Mouse (Mus musculus) midbrain, embryonic 16.5 days (tissue): ENCODE measurements around the gene Vmn1r103. TPM values are rescaled to one million over a fixed set of nuclear protein-coding genes. Genes with fewer than 3 reads are reported as not detected.
"Not testable (repeated sequence)": the region's sequence is repeated elsewhere in the genome, so short reads cannot be mapped to it uniquely, and the experiment has no call there.

Source experiments
- ATAC-seq: fragments of 200-750 bp; cut with Nextera tagmentation; 2 replicates; pipeline ENCODE4 v1.8.0; 2017; ENCODE audit warnings: moderate TSS enrichment
- H3K27ac ChIP-seq: fragments of 300-500 bp; sonication (generic); 2 replicates; pipeline ENCODE4 v1.5.1; 2014; ENCODE audit warnings: mild to moderate bottlenecking, low read length, mixed read lengths
- H3K27me3 ChIP-seq: fragments of 300-500 bp; sonication (generic); 2 replicates; pipeline ENCODE4 v1.6.1; 2014; ENCODE audit warnings: low read depth, low read length, mixed read lengths; ENCODE audit not compliant: control insufficient read depth, insufficient read depth
- H3K36me3 ChIP-seq: fragments of 300-500 bp; sonication (generic); 2 replicates; pipeline ENCODE4 v1.6.1; 2014; ENCODE audit warnings: mild to moderate bottlenecking, low read length, moderate library complexity, mixed read lengths; ENCODE audit not compliant: control insufficient read depth, insufficient read depth
- H3K4me1 ChIP-seq: fragments of 300-500 bp; sonication (generic); 2 replicates; pipeline ENCODE4 v1.6.1; 2014; ENCODE audit warnings: mild to moderate bottlenecking, low read length, mixed read lengths; ENCODE audit not compliant: control insufficient read depth, insufficient read depth
- H3K4me2 ChIP-seq: fragments of 300-500 bp; sonication (generic); 2 replicates; pipeline ENCODE4 v1.6.1; 2014; ENCODE audit warnings: mild to moderate bottlenecking, low read length, mixed read lengths
- H3K4me3 ChIP-seq: fragments of 300-500 bp; sonication (generic); 2 replicates; pipeline ENCODE4 v1.5.1; 2014; ENCODE audit warnings: low read depth, mild to moderate bottlenecking, low read length, moderate library complexity, mixed read lengths
- H3K9ac ChIP-seq: fragments of 300-500 bp; sonication (generic); 2 replicates; pipeline ENCODE4 v1.6.1; 2014; ENCODE audit warnings: low read depth, low read length, mixed read lengths
- H3K9me3 ChIP-seq: fragments of 300-500 bp; sonication (generic); replicated peaks from 2 replicates; pipeline ENCODE4 v1.6.1; 2014; ENCODE audit warnings: mild to moderate bottlenecking, low read length, mixed read lengths; ENCODE audit not compliant: control insufficient read depth, poor library complexity, severe bottlenecking
- WGBS: fragments of 180-500 bp; shearing (Covaris S2); extraction: QIAGEN DNeasy Blood & Tissue Kit; methylation state at CpG from one replicate; pipeline ENCODE4 v1.1.7; 2014; 5-methylcytosine and 5-hydroxymethylcytosine counted together
- polyA plus RNA-seq: library from polyadenylated mRNA; unstranded; fragments of >200 nt; fragmentation: Nextera tagmentation; extraction: Ambion mirVana; gene quantifications from 2 replicates; pipeline ENCODE4 v1.2.1, GENCODE M21; 2015

Gene Vmn1r103
- polyA plus RNA-seq = not detected in 2 replicates

- not testable (repeated sequence) for H3K9me3 ChIP-seq, H3K27me3 ChIP-seq, ATAC-seq, H3K36me3 ChIP-seq, H3K4me2 ChIP-seq, H3K4me1 ChIP-seq, H3K9ac ChIP-seq, H3K4me3 ChIP-seq, H3K27ac ChIP-seq
- no CpG with 5 or more reads among the region's 3 CpGs for WGBS
Measured at GRCm38 (mm10) chr7:20510434-20510833, at the start of gene Vmn1r103. Gene Vmn1r103, minus strand, starts transcription at chr7:20510534.

- ATAC-seq = not testable (repeated sequence)
Measured at GRCm38 (mm10) chr7:20545657-20546056, 35.3 kb upstream of the Vmn1r103 start, which contains the start of gene Gm5726. Gene Gm5726, minus strand, starts transcription at chr7:20545757.

GRCm38 (mm10) chr7:20533537-20533936 lies 23.2 kb upstream of the Vmn1r103 start, which contains the start of gene Vmn1r104:
Gene Vmn1r104, plus strand, starts transcription at chr7:20533837.
- not testable (repeated sequence) for H3K9ac ChIP-seq, H3K4me1 ChIP-seq, H3K4me3 ChIP-seq, H3K27me3 ChIP-seq, H3K9me3 ChIP-seq, H3K36me3 ChIP-seq, H3K27ac ChIP-seq, ATAC-seq, H3K4me2 ChIP-seq
- no CpG with 5 or more reads among the region's 3 CpGs for WGBS

More at GRCm38 (mm10) chr7:20545657-20546056, 35.3 kb upstream of the Vmn1r103 start, which contains the start of gene Gm5726:
- not testable (repeated sequence) for H3K9me3 ChIP-seq, H3K4me1 ChIP-seq, H3K4me3 ChIP-seq, H3K4me2 ChIP-seq, H3K9ac ChIP-seq, H3K36me3 ChIP-seq, H3K27ac ChIP-seq, H3K27me3 ChIP-seq
- WGBS = no CpG with 5 or more reads among the region's 1 CpGs

GRCm38 (mm10) chr7:20474825-20475224 lies 35.5 kb downstream of the Vmn1r103 start, which contains the start of gene Gm10670:
Gene Gm10670, minus strand, starts transcription at chr7:20474925.
- not testable (repeated sequence) for H3K27me3 ChIP-seq, H3K4me2 ChIP-seq, H3K27ac ChIP-seq, ATAC-seq, H3K36me3 ChIP-seq, H3K9me3 ChIP-seq, H3K9ac ChIP-seq, H3K4me3 ChIP-seq, H3K4me1 ChIP-seq
- no CpG with 5 or more reads among the region's 5 CpGs for WGBS

Other genes starting within 250 kb of the Vmn1r103 start
- not detected in 2 replicates for gene Gm5890, start 247.7 kb downstream of the Vmn1r103 start, polyA plus RNA-seq
- gene Gm4133, start 176.5 kb downstream of the Vmn1r103 start, polyA plus RNA-seq = not detected in 2 replicates
- not detected in 2 replicates for gene Gm5728, start 135.1 kb downstream of the Vmn1r103 start, polyA plus RNA-seq
- gene Vmn1r100, start 92.6 kb downstream of the Vmn1r103 start, polyA plus RNA-seq = not detected in 2 replicates
- not detected in 2 replicates for gene Vmn1r101, start 67.9 kb downstream of the Vmn1r103 start, polyA plus RNA-seq
- not detected in 2 replicates for gene Gm10670, start 35.6 kb downstream of the Vmn1r103 start, polyA plus RNA-seq
- not detected in 2 replicates for gene Vmn1r104, start 23.3 kb upstream of the Vmn1r103 start, polyA plus RNA-seq
- gene Gm5726, start 35.2 kb upstream of the Vmn1r103 start, polyA plus RNA-seq = not detected in 2 replicates
- not detected in 2 replicates for gene Gm4141, start 65.7 kb upstream of the Vmn1r103 start, polyA plus RNA-seq
- not detected in 2 replicates for gene Gm4513, start 88.5 kb upstream of the Vmn1r103 start, polyA plus RNA-seq
- not detected in 2 replicates for gene Vmn1r107, start 158.4 kb upstream of the Vmn1r103 start, polyA plus RNA-seq
- not detected in 2 replicates for gene Vmn1r111, start 192.7 kb upstream of the Vmn1r103 start, polyA plus RNA-seq
- not detected in 2 replicates for gene Gm10668, start 220.1 kb upstream of the Vmn1r103 start, polyA plus RNA-seq